Comparison of ENCODE assay signal across 7 mouse cellular contexts in the genomic region with DNA sequence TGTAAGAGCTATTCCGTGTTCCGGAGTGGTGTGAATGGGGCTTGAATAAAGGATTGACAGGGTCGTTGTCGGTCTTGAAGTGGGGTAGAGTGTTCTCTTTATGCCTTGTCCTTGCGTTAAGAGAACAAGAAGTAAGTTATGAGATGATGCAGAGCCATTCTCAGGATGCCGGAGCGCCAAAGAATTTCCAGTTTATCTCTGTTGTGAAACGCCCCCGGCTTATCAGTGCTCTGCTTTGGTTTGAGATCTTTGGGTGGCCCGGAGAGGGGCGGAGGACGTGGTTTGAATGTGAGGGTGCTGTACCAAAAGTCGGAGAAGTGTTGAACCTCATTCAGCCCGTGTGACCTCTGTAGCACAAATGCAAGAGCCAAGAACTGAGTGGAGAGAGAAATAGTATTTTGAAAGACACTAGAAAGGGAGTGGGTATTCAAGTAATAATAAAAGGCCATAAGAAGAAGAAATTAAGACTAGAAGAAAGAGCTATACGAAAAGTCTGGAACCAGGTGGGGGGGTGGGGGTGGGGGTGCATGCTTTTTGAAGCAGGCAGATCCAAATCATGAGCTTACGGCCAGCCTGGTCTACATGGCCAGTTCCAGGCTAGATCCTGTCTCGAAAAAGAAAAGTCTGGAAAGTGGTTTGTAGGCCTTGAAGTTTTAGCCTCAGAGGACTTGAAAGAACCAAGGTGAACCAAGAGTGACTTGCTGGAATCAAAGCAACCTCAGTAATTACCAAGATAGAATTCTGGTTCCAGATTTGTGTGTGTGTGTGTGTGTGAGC. TPM values are rescaled to one million over a fixed set of nuclear protein-coding genes. Genes with fewer than 3 reads are reported as not detected.
DNase-seq lines count a peak whose midpoint lies in the region; ATAC-seq and TF ChIP-seq lines count a peak whose summit lies in the region.

No protein-coding gene starts in this region.

- peak overlapping the region; percentile 71 for H3K4me2 ChIP-seq in embryonic facial prominence, embryonic 14.5 days (ENCODE audit: low read depth, low read length)
- H3K4me2 ChIP-seq in hindbrain, embryonic 14.5 days (replicated peaks), result peak overlapping the region; percentile 60
- H3K4me2 ChIP-seq in liver, postnatal 0 days (ENCODE audit: low read depth, low read length), result peak overlapping the region; percentile 86

- peaks cover 6% of the 10 kb centered on the region; the same call in 1 of the 2 replicates for H3K36me3 ChIP-seq in embryonic facial prominence, embryonic 14.5 days (ENCODE audit: control insufficient read depth, insufficient read depth, low read length)
- H3K36me3 ChIP-seq in hindbrain, embryonic 14.5 days (replicated peaks; ENCODE audit: control insufficient read depth, insufficient read depth), result peaks cover 4% of the 10 kb centered on the region; the same call in 1 of the 2 replicates
- H3K36me3 ChIP-seq in liver, postnatal 0 days (replicated peaks; ENCODE audit: insufficient read depth, low read length), result peaks cover 7% of the 10 kb centered on the region

- H3K27ac ChIP-seq in embryonic facial prominence, embryonic 14.5 days (replicated peaks; ENCODE audit: low read depth, low read length), result peak overlapping the region; percentile 86
- H3K27ac ChIP-seq in hindbrain, embryonic 14.5 days, result peak overlapping the region; percentile 55
- H3K27ac ChIP-seq in liver, postnatal 0 days (ENCODE audit: low read depth), result peak overlapping the region; percentile 99
- H3K27ac ChIP-seq in olfactory bulb, adult 2 months (ENCODE audit: insufficient read depth, low read depth, low read length), result peak overlapping the region; percentile 78

- peak; percentile 8 to 11 for DNase-seq in right cerebral cortex, postnatal 36 days (ENCODE audit: low spot score in 2 of 2)
- no peak for DNase-seq in right cerebral cortex, postnatal 14 days
- no peak for DNase-seq in embryonic facial prominence, embryonic 14.5 days (ENCODE audit: low spot score)
- no peak for DNase-seq in hindbrain, embryonic 14.5 days (ENCODE audit: low spot score)
- peak; percentile 26 for DNase-seq in liver, postnatal 0 days
- DNase-seq in B cell, adult 2 months, result no peak

- H3K9ac ChIP-seq in embryonic facial prominence, embryonic 14.5 days (ENCODE audit: low read depth, low read length), result peak overlapping the region; percentile 72
- H3K9ac ChIP-seq in hindbrain, embryonic 14.5 days, result peak overlapping the region; percentile 44
- H3K9ac ChIP-seq in liver, postnatal 0 days (replicated peaks), result peak overlapping the region; percentile 70

- TF ChIP-seq POLR2A in olfactory bulb, adult 2 months (IDR thresholded peaks at IDR 0.05; ENCODE audit: insufficient read depth, low read depth, low read length), result no peak

- no peak for TF ChIP-seq CTCF in liver, postnatal 0 days (IDR thresholded peaks at IDR 0.05; ENCODE audit: low read depth)
- no peak for TF ChIP-seq CTCF in olfactory bulb, adult 2 months (IDR thresholded peaks at IDR 0.05; ENCODE audit: insufficient read depth, low read depth, low read length)

- no peak for TF ChIP-seq EP300 in liver, postnatal 0 days (IDR thresholded peaks at IDR 0.05; ENCODE audit: low read depth)

- H3K9me3 ChIP-seq in embryonic facial prominence, embryonic 14.5 days (ENCODE audit: control insufficient read depth, low read length), result no peaks in the 10 kb centered on the region
- H3K9me3 ChIP-seq in hindbrain, embryonic 14.5 days (ENCODE audit: control insufficient read depth, low read length), result no peaks in the 10 kb centered on the region
- no peaks in the 10 kb centered on the region for H3K9me3 ChIP-seq in liver, postnatal 0 days (ENCODE audit: low read length)

- H3K4me3 ChIP-seq in embryonic facial prominence, embryonic 14.5 days (ENCODE audit: low read depth, low read length), result peak overlapping the region; percentile 80
- H3K4me3 ChIP-seq in hindbrain, embryonic 14.5 days (replicated peaks; ENCODE audit: low read length), result peak overlapping the region; percentile 98
- H3K4me3 ChIP-seq in liver, postnatal 0 days (ENCODE audit: low read depth, low read length), result peak overlapping the region; percentile 87
- H3K4me3 ChIP-seq in olfactory bulb, adult 2 months (ENCODE audit: insufficient read depth, low read depth, low read length), result peak overlapping the region; percentile 62

- ATAC-seq in embryonic facial prominence, embryonic 14.5 days (ENCODE audit: low read depth), result no peak
- ATAC-seq in hindbrain, embryonic 14.5 days (ENCODE audit: low FRiP score), result 0 out of 2 replicates have a peak, but pooled peaks have one; percentile 2
- no peak for ATAC-seq in liver, postnatal 0 days

- H3K4me1 ChIP-seq in embryonic facial prominence, embryonic 14.5 days (ENCODE audit: control insufficient read depth, insufficient read depth, low read length), result peaks cover 18% of the 10 kb centered on the region
- H3K4me1 ChIP-seq in hindbrain, embryonic 14.5 days (replicated peaks; ENCODE audit: control insufficient read depth, insufficient read depth, low read length), result peaks cover 19% of the 10 kb centered on the region
- H3K4me1 ChIP-seq in liver, postnatal 0 days (ENCODE audit: insufficient read depth), result peaks cover 25% of the 10 kb centered on the region
- H3K4me1 ChIP-seq in olfactory bulb, adult 2 months (ENCODE audit: control insufficient read depth, insufficient read depth, low read length), result peaks cover 5% of the 10 kb centered on the region; the same call in 1 of the 2 replicates

- 4% methylated on average over 17 of the region's 17 CpGs for WGBS in embryonic facial prominence, embryonic 14.5 days
- WGBS in hindbrain, embryonic 14.5 days, result 6% methylated on average over 17 of the region's 17 CpGs
- 7% methylated on average over 17 of the region's 17 CpGs for WGBS in liver, postnatal 0 days (ENCODE audit: insufficient replicate concordance)
- 4% methylated on average over 17 of the region's 17 CpGs for WGBS in olfactory bulb, adult 2 months

- H3K27me3 ChIP-seq in embryonic facial prominence, embryonic 14.5 days (replicated peaks; ENCODE audit: control insufficient read depth, insufficient read depth, low read length), result no peaks in the 10 kb centered on the region
- H3K27me3 ChIP-seq in hindbrain, embryonic 14.5 days (ENCODE audit: control insufficient read depth, insufficient read depth, low read length), result no peaks in the 10 kb centered on the region
- H3K27me3 ChIP-seq in liver, postnatal 0 days (ENCODE audit: insufficient read depth, low read length), result no peaks in the 10 kb centered on the region

RNA-seq across cellular contexts. Expression of a gene that starts 0.8 kb away (rescaled TPM):
- 57.9 and 66.5 TPM in 2 replicates for polyA plus RNA-seq in embryonic facial prominence, embryonic 14.5 days (2014; fragmentation: Nextera tagmentation; extraction: Ambion mirVana)
- polyA plus RNA-seq in hindbrain, embryonic 14.5 days (2014; fragmentation: Nextera tagmentation; extraction: Ambion mirVana), result 58.1 and 71.0 TPM in 2 replicates
- polyA plus RNA-seq in liver, postnatal 0 days (2015; fragmentation: Nextera tagmentation; extraction: Ambion mirVana), result 16.8 and 19.4 TPM in 2 replicates
- not detected in 2 replicates for polyA plus RNA-seq in olfactory bulb, adult 2 months (2012; ENCODE audit: insufficient read depth, insufficient read length, low replicate concordance, missing spikeins)

RNA-seq across cellular contexts. Expression of a gene that starts 26.0 kb away (rescaled TPM):
- 15.2 and 15.5 TPM in 2 replicates for polyA plus RNA-seq in embryonic facial prominence, embryonic 14.5 days (2014; fragmentation: Nextera tagmentation; extraction: Ambion mirVana)
- 2.8 and 3.5 TPM in 2 replicates for polyA plus RNA-seq in hindbrain, embryonic 14.5 days (2014; fragmentation: Nextera tagmentation; extraction: Ambion mirVana)
- 60.1 and 61.8 TPM in 2 replicates for polyA plus RNA-seq in liver, postnatal 0 days (2015; fragmentation: Nextera tagmentation; extraction: Ambion mirVana)
- not detected in 2 replicates for polyA plus RNA-seq in olfactory bulb, adult 2 months (2012; ENCODE audit: insufficient read depth, insufficient read length, low replicate concordance, missing spikeins)

RNA-seq across cellular contexts. Expression of a gene that starts 49.5 kb away (rescaled TPM):
- not detected in 2 replicates for polyA plus RNA-seq in embryonic facial prominence, embryonic 14.5 days (2014; fragmentation: Nextera tagmentation; extraction: Ambion mirVana)
- polyA plus RNA-seq in hindbrain, embryonic 14.5 days (2014; fragmentation: Nextera tagmentation; extraction: Ambion mirVana), result 0.17 TPM in 1 of 2 replicates, not detected in the other
- polyA plus RNA-seq in liver, postnatal 0 days (2015; fragmentation: Nextera tagmentation; extraction: Ambion mirVana), result not detected in 2 replicates
- not detected in 2 replicates for polyA plus RNA-seq in olfactory bulb, adult 2 months (2012; ENCODE audit: insufficient read depth, insufficient read length, low replicate concordance, missing spikeins)

Comparison
In these comparisons a context has a peak if more than half of its experiments do, and no peak if none do; other contexts are left out.
1. DNase-seq: peak in right cerebral cortex, postnatal 36 days (2 of 2) and liver, postnatal 0 days (single experiment); none in right cerebral cortex, postnatal 14 days (single experiment), embryonic facial prominence, embryonic 14.5 days (single experiment), hindbrain, embryonic 14.5 days (single experiment) and B cell, adult 2 months (0 of 2).
2. Peak in every context shown above with its lines, with median percentiles within 50 percentile points of each other: H3K27ac ChIP-seq, H3K4me2 ChIP-seq, H3K4me3 ChIP-seq and H3K9ac ChIP-seq.